Mouse (Mus musculus): ENCODE measurements around the gene Atp10a. TPM values are rescaled to one million over a fixed set of nuclear protein-coding genes. Genes with fewer than 3 reads are reported as not detected.
A peak's percentile ranks its signal among the peaks of the same experiment; 100 is the strongest.
"Not testable (repeated sequence)": the region's sequence is repeated elsewhere in the genome, so short reads cannot be mapped to it uniquely, and the experiment has no call there.

Gene Atp10a
- total RNA-seq, 4 experiments from 2014 or later = 72.7 to 102 (median 89.1) TPM

GRCm38 (mm10) chr7:58788424-58789261, 132.7 kb downstream of the Atp10a start:
- peak; percentile 22 for DNase-seq

- no peak for DNase-seq
Measured at GRCm38 (mm10) chr7:58797281-58797680, 141.3 kb downstream of the Atp10a start.

DNA sequence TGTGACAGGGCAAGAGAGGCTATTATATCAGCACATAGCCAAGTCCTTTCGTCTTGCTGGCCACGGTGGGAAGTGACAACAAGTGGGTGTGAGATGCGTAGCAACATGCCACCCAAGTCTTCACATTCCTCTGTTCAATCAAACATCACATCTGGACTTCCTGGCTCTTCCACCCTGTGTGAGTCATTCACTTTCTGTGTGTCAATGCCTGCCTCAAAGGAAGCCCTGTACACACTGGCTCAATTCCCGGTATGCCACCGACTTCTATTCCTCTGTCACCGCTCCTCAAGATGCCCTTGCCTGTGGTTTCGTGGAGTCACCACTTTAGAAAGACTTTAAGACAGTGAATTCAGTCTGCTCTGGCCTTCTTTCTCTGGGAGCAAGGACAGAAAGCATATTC, 144.9 kb downstream of the Atp10a start:
- peak; percentile 58 for DNase-seq

GRCm38 (mm10) chr7:58801791-58802190, 145.8 kb downstream of the Atp10a start:
- no peak for DNase-seq

DNA sequence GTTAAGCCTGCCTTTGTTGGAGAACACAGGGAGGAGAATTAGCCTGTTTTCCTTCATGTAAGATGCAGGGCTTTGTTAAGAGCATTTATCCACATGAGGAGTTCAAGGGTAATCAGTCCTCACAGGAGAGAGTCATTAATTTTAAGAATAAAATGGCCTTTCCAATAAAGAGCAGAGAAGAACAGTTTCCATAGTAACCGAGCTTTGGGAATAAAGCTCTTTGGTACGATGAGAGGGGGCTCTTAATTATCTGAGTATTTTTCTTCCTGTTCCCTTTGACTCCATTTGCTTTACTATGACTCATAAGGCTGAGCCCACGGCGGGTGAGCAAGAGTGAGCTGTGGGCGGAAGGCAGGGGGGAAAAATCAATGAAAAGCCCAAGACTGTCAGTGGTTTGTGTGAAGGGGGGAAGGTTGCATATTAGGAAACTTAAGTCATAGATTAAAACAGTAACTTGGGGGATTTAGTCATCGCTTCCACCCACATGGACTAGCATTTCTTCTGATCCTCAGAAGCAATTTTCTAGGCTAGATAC, 166.2 kb downstream of the Atp10a start:
- DNase-seq = no peak

DNA sequence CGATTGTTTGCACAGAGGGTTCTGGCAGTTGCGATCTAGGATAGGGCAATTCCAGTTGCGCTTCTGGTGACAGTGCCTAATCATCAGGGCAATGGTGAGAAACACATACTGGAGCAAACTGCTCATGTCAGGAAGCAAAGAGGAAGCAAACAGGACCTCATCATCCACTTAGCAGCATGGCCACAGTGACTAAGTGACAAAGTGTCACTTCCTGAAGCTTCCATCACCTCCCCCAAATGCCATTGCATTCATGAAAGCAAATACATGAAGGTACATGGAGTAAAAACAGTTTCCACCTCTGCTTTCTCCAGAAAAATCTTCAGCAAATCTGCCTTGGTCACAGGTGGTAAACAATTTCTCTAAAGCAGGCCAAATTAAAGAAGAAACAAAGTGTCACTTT, 168.7 kb downstream of the Atp10a start:
- DNase-seq = no peak

GRCm38 (mm10) chr7:58829111-58829510, 173.1 kb downstream of the Atp10a start:
- no peak for DNase-seq

- DNase-seq = not testable (repeated sequence)
Measured at GRCm38 (mm10) chr7:58836855-58837606, 181.1 kb downstream of the Atp10a start.

- no peak for DNase-seq
Measured at GRCm38 (mm10) chr7:58840367-58840766, 184.4 kb downstream of the Atp10a start.

DNA sequence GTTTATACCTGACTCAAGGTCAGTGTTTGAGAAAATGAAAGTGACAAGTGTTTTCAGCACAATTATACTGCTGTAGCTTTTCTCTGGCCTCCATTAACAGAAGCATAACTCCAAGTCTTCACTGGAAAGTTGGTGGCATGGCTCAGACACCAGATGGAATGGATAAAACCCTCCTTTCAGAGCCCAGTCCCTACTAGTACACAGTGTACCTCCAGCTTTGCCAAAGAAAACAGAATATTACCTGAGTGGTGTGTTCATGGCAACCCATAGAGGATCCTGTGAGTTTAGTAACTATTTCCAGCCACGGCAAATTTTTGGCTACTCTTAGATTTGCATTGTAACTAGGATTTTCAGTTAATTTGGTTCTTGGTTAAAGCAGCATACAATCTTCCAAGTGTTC, 185.1 kb downstream of the Atp10a start:
- no peak for DNase-seq

DNA sequence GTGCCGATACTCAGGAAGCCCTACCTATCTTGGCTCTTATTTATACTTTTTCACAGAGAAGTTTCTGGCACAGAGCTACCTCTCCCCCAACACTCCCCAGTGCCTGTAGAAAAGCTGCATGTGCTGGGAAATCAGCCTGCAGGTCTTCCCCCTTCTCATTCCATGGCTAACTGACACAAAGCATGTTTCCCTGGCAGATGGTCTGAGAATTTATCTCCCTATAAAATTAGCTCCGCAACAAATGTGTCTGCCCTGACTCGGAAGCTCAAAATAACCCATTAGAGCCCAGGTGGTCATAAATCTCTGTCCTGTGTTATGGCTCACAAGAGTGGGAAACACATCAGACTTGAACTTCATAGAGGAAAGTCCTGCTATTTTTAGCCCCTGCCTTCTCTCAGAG, 186.9 kb downstream of the Atp10a start:
- DNase-seq = no peak

- peak; percentile 49 for DNase-seq
Measured at GRCm38 (mm10) chr7:58843767-58844445, 187.9 kb downstream of the Atp10a start.

GRCm38 (mm10) chr7:58844449-58844848, 188.5 kb downstream of the Atp10a start:
- no peak for DNase-seq

GRCm38 (mm10) chr7:58858921-58859320, 203.0 kb downstream of the Atp10a start:
- DNase-seq = no peak

DNA sequence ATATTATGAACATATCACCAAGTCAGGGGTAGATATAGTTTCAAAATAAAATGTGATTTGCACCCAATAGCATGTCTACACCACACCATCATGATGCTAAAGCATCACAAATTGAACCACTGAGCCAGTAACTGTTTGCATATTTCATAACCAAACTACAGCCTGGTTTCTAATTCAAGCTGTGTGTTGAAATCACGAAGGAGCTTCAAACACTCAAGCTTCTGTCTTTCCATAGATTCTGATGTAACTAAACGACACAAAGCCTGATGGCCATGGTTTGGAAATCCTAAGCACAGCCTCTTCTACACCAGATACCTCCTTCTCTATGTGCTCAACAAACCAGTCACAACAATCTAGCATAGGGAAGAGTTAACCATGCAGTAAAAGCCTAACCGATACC, 207.2 kb downstream of the Atp10a start:
- DNase-seq = no peak

GRCm38 (mm10) chr7:58866865-58867614, 211.1 kb downstream of the Atp10a start:
- DNase-seq = no peak

GRCm38 (mm10) chr7:58870661-58871060, 214.7 kb downstream of the Atp10a start:
- no peak for DNase-seq

GRCm38 (mm10) chr7:58873676-58874075, 217.7 kb downstream of the Atp10a start:
- no peak for DNase-seq

Measured in adrenal gland, adult 8-10 months (tissue).